Mouse (Mus musculus): Measurements from ENCODE around the gene Zp2. TPM values are rescaled to one million over a fixed set of nuclear protein-coding genes. Genes with fewer than 3 reads are reported as not detected.

Gene Zp2
- polyA plus RNA-seq, 1 experiment from 2014 or later: not detected

DNA sequence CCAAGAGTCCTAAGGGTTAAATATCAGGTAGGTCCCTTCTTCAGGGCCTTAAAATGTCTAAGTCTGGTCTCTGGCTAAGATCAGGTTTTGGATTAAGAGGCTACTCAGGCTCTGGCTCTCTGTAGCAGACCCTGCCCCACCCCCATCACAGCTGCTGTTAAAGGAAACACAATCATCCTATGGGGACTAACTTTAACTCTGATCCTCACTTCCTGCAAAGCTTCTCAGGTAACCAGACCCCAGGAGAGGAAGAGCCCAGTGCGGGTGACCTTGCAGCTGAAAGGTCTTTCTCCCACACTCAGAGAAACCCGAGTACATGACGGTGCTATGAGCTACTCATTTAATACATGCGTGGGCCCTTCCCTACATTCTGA lies 17.4 kb downstream of the Zp2 start:
- peak; percentile 77 for ATAC-seq (ENCODE audit: insufficient number of reproducible peaks, insufficient read depth, low FRiP score, low TSS enrichment)
- Histone ChIP-seq H3K27me3 (no peaks in the 10 kb centered on the region), H3K36me3 (no peaks in the 10 kb centered on the region), H3K9me3 (no peaks in the 10 kb centered on the region), H3K4me3 (no peak overlapping the region), H3K27ac (peak overlapping the region; percentile 80), H3K4me1 (peaks cover 27% of the 10 kb centered on the region), H3K9ac (no peak overlapping the region), H3K4me2 (replicated peaks) (no peak overlapping the region)
- WGBS: 11% methylated on average over 4 of the region's 4 CpGs

DNA sequence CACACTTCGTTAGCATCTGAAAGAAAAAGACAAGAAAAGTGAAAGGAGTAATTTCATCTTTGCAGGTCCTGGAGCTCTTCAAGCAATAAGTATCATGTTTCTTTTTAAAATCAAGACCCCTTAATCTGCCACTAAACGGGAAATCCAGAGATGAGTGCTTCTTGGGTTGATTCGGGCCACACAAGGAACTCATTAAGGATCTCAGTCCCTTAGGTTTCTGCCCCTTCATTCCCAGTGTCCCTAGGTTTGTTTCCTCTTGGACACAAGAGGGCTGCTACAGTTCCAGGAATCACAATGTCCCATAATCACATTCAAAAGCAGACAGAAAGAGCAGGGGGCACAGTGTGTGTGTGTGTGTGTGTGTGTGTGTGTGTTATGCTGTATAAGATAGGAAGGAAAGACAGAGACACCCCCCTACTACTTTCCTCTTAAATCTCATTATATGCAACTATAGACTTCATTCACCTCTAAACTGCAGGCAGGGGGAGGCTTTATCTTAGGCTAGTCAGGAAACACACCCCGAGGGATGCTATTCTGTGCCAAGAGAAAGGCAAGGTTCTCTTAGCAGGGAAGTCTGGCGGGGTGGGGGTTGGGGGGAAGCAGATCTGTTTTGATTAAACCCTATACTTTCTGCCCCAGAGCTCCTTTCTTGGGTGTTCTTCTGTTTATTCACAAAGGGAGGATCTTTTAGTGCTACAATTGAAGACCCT lies 18.0 kb downstream of the Zp2 start:
- H3K4me2 ChIP-seq (replicated peaks): no peak overlapping the region; the same call in 1 of the 2 replicates
- peak; percentile 70 for ATAC-seq (ENCODE audit: insufficient number of reproducible peaks, insufficient read depth, low FRiP score, low TSS enrichment)

DNA sequence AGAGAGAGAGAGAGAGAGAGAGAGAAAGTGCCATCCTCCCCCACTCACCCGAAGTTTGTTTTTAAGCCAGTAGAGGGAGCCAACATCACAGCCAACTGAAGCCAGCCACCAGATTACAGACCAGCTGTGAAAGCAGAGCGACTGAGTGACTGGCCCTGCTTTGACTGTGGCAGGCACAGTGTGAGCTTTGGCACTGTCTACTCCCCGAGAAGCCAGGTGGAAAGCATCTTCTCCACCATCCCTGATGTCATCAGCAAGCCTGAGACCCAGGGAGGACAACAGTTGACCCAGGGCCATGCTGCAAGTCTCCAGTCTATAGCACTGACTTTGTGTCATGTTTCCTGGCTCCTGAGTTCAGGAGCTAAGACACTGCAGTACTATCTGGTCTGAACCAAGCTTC lies 20.2 kb downstream of the Zp2 start:
- H3K9ac ChIP-seq: no peak overlapping the region
- H3K36me3 ChIP-seq: no peaks in the 10 kb centered on the region
- no peaks in the 10 kb centered on the region for H3K27me3 ChIP-seq
- H3K4me2 ChIP-seq (replicated peaks): no peak overlapping the region
- peaks cover 27% of the 10 kb centered on the region for H3K4me1 ChIP-seq
- ATAC-seq (ENCODE audit: insufficient number of reproducible peaks, insufficient read depth, low FRiP score, low TSS enrichment): peak; percentile 52; the same call in 1 of the 2 replicates
- H3K4me3 ChIP-seq: no peak overlapping the region
- peak overlapping the region; percentile 69 for H3K27ac ChIP-seq
- no peaks in the 10 kb centered on the region for H3K9me3 ChIP-seq
- 6% methylated on average over 3 of the region's 3 CpGs for WGBS

More for the DNA sequence above, 18.0 kb downstream of the Zp2 start:
- H3K9me3 ChIP-seq: no peaks in the 10 kb centered on the region
- peak overlapping the region; percentile 80 for H3K27ac ChIP-seq
- peaks cover 27% of the 10 kb centered on the region for H3K4me1 ChIP-seq
- no peaks in the 10 kb centered on the region for H3K27me3 ChIP-seq
- H3K4me3 ChIP-seq: no peak overlapping the region
- H3K36me3 ChIP-seq: no peaks in the 10 kb centered on the region
- WGBS: 11% methylated on average over 5 of the region's 5 CpGs
- no peak overlapping the region for H3K9ac ChIP-seq

DNA sequence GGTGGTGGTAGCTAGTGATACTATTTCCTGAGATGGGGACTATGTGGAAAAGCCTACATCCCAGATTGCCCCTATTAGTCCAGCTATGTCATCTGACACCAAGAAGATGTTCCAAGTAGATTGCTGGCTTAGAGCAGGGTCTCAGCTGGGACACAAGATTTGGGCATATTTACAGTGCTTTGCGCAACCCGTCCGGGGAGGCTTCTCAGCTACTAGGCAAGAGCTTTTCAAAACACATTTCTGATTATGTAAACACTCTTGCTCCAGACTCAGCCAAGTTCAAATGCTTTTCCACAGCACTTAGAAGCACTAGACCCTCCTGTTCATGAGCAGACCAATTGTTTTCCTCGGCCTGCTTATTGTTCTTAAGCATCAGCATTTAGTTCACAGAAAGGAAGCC lies 21.3 kb downstream of the Zp2 start:
- ATAC-seq (ENCODE audit: insufficient number of reproducible peaks, insufficient read depth, low FRiP score, low TSS enrichment): no peak
- no peak overlapping the region for H3K9ac ChIP-seq
- no peak overlapping the region for H3K4me2 ChIP-seq (replicated peaks)
- no peak overlapping the region for H3K27ac ChIP-seq
- H3K36me3 ChIP-seq: no peaks in the 10 kb centered on the region
- H3K27me3 ChIP-seq: no peaks in the 10 kb centered on the region
- H3K4me3 ChIP-seq: no peak overlapping the region
- no peaks in the 10 kb centered on the region for H3K9me3 ChIP-seq
- 72% methylated on average over 4 of the region's 4 CpGs for WGBS
- peaks cover 27% of the 10 kb centered on the region for H3K4me1 ChIP-seq

DNA sequence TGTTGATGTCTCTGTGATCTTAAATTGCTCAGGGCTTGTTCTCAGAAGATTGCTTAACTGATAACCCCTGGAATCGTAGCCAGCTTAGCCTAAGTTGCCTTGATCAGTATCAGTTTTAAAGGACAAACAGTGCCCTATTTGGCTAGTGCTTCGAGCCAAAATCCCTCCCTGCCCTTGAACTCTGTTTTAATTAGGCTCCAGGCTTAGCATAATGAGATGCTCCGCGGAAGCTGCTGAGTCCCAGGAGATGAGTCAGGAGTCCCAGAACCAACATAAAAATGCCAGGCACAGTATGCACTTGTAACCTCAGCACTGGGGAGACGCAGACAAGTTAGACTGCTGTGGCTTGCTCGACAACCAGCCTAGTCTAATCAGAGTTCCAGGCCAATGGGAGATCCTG lies 27.6 kb downstream of the Zp2 start:
- no peak overlapping the region for H3K4me3 ChIP-seq
- H3K36me3 ChIP-seq: no peaks in the 10 kb centered on the region
- H3K9ac ChIP-seq: no peak overlapping the region
- H3K9me3 ChIP-seq: no peaks in the 10 kb centered on the region
- peaks cover 10% of the 10 kb centered on the region; the same call in 1 of the 2 replicates for H3K4me1 ChIP-seq
- no peak overlapping the region for H3K4me2 ChIP-seq (replicated peaks)
- 42% methylated on average over 6 of the region's 6 CpGs for WGBS
- H3K27ac ChIP-seq: 0 out of 2 replicates have a peak overlapping the region, but pooled peaks have one; percentile 30
- no peak for ATAC-seq (ENCODE audit: insufficient number of reproducible peaks, insufficient read depth, low FRiP score, low TSS enrichment)
- no peaks in the 10 kb centered on the region for H3K27me3 ChIP-seq

DNA sequence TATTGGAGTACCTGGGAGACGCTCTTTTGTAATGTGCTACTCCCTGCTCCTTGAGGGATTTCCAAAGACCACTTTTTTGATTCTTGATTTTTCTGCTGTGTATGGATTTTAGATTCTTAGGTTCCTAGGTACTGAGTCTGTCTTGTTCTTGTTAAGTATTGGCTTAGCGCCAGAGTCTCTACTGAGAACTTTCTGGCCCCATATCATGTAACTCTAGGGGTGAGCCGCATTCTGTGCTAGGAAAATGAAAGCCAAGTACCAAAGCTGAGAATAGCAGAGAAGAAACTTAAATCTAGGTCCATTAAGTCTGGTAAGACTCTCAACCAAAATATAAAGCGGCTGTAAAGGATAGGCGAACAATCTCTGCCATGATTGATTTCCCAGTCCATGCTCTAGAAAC lies 28.1 kb downstream of the Zp2 start:
- Histone ChIP-seq H3K27me3 (no peaks in the 10 kb centered on the region), H3K9me3 (no peaks in the 10 kb centered on the region), H3K4me1 (peaks cover 10% of the 10 kb centered on the region; the same call in 1 of the 2 replicates), H3K27ac (0 out of 2 replicates have a peak overlapping the region, but pooled peaks have one; percentile 30), H3K36me3 (no peaks in the 10 kb centered on the region), H3K4me2 (replicated peaks) (no peak overlapping the region), H3K4me3 (no peak overlapping the region), H3K9ac (no peak overlapping the region)
- 69% methylated on average over 5 of the region's 5 CpGs for WGBS
- ATAC-seq (ENCODE audit: insufficient number of reproducible peaks, insufficient read depth, low FRiP score, low TSS enrichment): 0 out of 2 replicates have a peak, but pooled peaks have one; percentile 35

DNA sequence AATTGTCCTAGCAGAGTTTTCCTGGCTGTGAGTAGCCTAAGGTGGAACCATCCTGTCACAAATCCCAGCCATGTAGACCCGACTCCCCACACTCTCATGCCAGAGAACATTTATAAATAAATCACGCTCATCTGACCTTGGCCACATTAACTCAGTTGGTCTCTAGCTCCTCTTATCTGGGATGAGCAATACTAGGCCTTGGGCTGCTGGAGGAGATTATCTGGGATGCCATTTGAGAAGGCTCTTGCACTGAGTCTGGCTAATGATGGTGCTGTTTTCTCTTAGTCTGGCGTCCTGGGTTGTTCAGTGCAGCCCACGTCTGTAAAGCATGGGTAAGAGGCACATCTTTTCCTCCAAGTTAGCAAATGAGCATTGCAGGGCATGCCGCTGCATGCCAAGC lies 35.4 kb downstream of the Zp2 start:
- H3K27ac ChIP-seq: no peak overlapping the region
- H3K9ac ChIP-seq: no peak overlapping the region
- H3K9me3 ChIP-seq: no peaks in the 10 kb centered on the region
- WGBS: 83% methylated on average over 5 of the region's 5 CpGs
- no peak overlapping the region for H3K4me3 ChIP-seq
- no peak overlapping the region for H3K4me2 ChIP-seq (replicated peaks)
- H3K27me3 ChIP-seq: no peaks in the 10 kb centered on the region
- ATAC-seq (ENCODE audit: insufficient number of reproducible peaks, insufficient read depth, low FRiP score, low TSS enrichment): no peak
- 0 out of 2 replicates have a peak, but pooled peaks cover 4% of the 10 kb centered on the region for H3K36me3 ChIP-seq
- no peaks in the 10 kb centered on the region for H3K4me1 ChIP-seq

DNA sequence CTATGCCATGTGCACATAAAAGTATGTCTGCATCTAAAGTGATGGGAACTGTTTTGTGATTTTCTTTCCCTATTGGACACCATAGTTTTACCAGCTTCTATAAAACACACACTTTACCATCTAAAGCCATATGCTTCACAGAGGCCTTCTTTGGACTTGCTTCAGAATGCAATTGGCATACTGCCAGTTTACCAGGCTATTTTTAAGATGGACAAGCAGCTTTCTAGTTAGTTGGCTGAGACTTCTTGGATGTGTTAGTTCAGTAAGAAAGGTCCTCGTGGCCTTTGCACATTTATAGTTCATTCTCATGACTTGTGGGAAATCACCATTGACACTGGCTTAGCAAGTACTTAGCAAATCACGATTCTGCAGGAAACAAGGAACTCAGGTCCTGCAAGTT lies 38.7 kb downstream of the Zp2 start:
- Histone ChIP-seq H3K27me3 (no peaks in the 10 kb centered on the region), H3K4me3 (no peak overlapping the region), H3K4me2 (replicated peaks) (no peak overlapping the region), H3K27ac (no peak overlapping the region), H3K36me3 (0 out of 2 replicates have a peak, but pooled peaks cover 4% of the 10 kb centered on the region), H3K9me3 (no peaks in the 10 kb centered on the region), H3K4me1 (no peaks in the 10 kb centered on the region), H3K9ac (no peak overlapping the region)
- ATAC-seq (ENCODE audit: insufficient number of reproducible peaks, insufficient read depth, low FRiP score, low TSS enrichment): no peak
- WGBS: 74% methylated on average over 2 of the region's 2 CpGs

DNA sequence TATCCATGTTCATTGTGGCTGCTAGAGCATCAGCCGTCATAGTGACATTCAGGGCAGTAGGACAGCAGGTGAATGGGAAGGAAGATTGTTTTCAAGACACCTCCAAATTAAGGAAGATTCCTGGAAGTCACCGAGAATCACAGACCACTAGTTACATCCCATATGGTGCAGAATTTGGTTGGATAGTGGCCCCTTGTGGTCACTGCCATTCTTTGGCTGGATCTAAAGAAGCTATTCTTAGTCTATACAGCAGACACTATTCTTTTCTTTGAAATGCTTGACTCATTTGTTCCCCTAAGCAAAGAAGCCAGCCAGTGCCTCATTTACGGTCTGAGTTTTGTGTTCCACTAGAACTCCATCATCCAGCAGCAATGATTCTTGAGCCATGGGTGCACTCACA lies 40.1 kb downstream of the Zp2 start:
- Histone ChIP-seq H3K4me3 (no peak overlapping the region), H3K9ac (no peak overlapping the region), H3K27ac (no peak overlapping the region), H3K9me3 (no peaks in the 10 kb centered on the region), H3K27me3 (no peaks in the 10 kb centered on the region), H3K4me1 (no peaks in the 10 kb centered on the region), H3K4me2 (replicated peaks) (no peak overlapping the region), H3K36me3 (0 out of 2 replicates have a peak, but pooled peaks cover 4% of the 10 kb centered on the region)
- no peak for ATAC-seq (ENCODE audit: insufficient number of reproducible peaks, insufficient read depth, low FRiP score, low TSS enrichment)
- WGBS: 68% methylated on average over 3 of the region's 3 CpGs

DNA sequence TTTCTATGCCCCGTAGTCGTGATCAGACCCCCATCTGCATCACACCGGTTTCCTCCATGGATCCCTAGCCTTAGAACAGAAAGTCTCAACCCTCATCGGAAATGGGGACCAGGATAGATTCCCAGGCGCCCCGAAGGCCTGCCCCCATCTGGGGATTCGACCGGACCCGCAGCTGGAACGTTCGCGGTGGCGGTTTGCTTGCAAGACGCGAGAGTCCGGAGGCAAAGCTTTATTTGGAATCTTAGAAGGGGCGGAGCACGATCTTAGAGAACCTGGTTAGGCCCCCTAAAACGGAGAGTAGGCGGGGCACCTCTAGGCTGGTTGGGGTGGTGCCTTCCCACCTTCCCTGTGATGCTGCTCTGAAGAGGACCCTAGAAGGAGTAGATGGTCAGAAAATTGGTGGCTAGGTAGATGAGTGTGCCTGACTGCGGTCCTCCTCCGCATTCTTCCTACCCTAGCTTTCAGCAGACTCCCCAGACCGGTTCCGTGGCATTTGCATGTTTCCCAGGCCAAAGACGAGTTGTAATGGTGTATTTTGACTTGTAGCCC lies 42.0 kb downstream of the Zp2 start:
- Histone ChIP-seq H3K4me2 (replicated peaks) (peak overlapping the region; percentile 77), H3K4me1 (no peaks in the 10 kb centered on the region), H3K36me3 (0 out of 2 replicates have a peak, but pooled peaks cover 2% of the 10 kb centered on the region), H3K27me3 (no peaks in the 10 kb centered on the region), H3K9ac (peak overlapping the region; percentile 56), H3K9me3 (no peaks in the 10 kb centered on the region), H3K27ac (no peak overlapping the region), H3K4me3 (peak overlapping the region; percentile 61)
- WGBS: 3% methylated on average over 25 of the region's 25 CpGs
- no peak for ATAC-seq (ENCODE audit: insufficient number of reproducible peaks, insufficient read depth, low FRiP score, low TSS enrichment)

DNA sequence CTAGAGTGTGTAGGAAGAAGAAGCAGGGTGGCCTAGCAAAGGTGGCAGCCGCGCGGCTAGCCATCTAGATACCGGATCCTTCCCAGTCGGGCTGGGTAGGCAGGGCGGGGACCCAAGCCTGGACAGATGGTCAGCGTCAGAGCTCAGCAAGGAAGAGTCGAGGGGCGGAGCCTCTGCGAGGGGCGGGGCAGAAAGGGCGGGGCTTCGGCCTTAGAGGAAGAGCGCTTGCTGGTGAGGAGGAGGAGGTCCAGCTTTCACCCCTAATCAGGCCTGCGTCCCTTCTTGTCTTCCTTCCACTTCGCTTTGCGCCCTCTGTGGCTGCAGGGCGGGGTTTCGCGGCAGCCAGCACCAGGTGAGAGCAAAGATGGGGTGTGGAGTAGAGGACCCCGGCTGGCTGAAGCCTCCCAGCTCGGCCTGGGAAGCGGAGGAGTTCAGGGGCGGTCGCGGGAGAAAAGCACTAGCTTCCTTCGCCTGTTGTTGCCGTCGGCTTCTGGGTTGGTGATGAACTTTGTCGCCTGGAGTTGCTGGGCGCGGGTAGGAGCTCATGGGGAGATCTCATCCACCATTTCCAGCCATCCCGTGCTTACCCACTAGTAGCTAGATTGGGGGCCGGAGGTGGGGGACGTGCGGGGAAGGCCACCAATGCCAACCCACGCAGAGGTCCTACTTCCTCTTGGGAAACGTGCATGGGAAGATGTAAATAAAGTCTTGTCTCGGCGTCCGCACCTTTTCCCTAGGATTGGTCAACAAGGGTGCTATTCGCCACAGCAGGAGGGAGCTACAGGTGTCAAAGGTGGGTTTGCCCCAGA lies 42.7 kb downstream of the Zp2 start, which contains the start of gene Tmem159:
TSS of gene Tmem159 (plus strand) at position 190 of the 809 bp plus-strand sequence.
- no peaks in the 10 kb centered on the region for H3K27me3 ChIP-seq
- no peaks in the 10 kb centered on the region for H3K4me1 ChIP-seq
- WGBS: under 1% methylated on average over 41 of the region's 42 CpGs
- H3K4me3 ChIP-seq: peak within 1 kb of the TSS; percentile 61
- peak; percentile 88 for ATAC-seq (ENCODE audit: insufficient number of reproducible peaks, insufficient read depth, low FRiP score, low TSS enrichment)
- no peak within 1 kb of the TSS for H3K27ac ChIP-seq
- peak within 1 kb of the TSS; percentile 56 for H3K9ac ChIP-seq
- no peaks in the 10 kb centered on the region for H3K9me3 ChIP-seq
- peak within 1 kb of the TSS; percentile 77 for H3K4me2 ChIP-seq (replicated peaks)
- H3K36me3 ChIP-seq: no peaks in the 10 kb centered on the region
